Mouse (Mus musculus): Measurements from ENCODE around the gene Cdx2.

Cdx2 gene

DNA sequence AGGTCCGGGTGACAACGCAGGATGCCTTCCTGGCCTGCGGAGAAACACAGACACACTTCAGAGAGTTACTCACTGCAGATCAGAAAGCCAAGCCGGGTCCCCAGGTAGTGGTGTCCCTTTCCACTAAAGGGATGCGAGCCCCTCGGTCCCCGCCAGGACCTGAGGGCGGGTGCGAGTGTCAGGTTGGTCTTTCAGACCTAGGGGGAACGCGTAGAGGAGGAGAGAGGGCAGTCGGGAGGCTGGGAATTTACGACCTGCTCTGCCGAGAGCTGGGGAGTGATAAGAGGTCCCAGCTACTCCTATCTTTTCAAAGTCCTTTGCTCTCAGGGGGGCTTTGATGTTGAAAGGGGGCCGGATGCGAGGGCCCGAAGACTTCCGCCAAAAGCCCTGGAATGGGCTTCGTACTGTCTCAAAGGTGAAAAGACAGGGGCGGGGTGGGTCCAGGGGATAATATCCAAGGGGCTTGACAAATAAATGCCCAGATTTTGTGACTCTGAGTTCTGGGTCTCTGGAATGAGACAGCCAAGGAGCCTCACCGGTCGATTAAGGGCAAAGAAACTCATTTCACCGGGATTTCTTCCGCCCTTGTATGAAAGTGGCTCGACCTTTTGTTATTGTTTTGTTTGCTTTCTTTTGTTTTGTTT is 8.5 kb upstream of the Cdx2 start:
- DNase-seq, result no peak

DNA sequence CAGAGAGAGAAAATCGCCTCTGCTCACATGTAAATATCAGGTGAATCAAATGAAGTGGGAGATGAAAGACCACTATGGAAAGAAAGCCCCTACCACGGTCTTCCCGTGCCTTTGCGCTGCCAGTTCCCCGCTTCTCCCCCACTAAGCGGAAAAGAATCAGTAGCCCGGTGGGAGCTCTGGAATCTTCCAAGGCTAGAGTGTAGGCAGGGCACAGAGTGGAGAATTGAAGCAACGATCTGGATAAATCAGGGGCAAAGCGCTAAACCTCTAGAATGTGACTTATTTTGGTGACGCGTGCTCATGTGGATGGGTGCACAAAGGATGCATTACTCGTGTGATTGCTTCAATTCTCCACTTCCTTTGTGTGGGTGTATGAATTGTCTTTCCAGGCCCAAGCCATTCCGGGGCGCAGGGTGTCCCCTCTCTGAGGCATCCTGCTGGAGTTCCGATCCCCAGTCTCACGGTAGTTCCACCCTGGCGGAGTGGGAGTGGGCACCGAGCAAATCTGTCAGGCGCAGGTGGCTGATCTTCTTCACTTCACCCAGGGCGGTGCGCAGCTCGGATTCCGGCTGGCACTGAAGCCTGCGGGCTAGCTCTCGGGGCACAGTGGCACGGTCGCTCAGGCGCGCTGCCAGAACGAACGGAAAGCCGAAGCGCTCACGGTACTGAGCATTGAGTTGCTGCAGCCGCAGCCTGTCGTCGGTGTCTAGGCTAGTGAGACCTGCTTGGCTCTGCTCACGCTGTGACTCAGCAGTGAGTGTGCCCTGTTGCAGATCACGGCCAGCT is 7.8 kb upstream of the Cdx2 start:
- DNase-seq, result peak; percentile 34

DNA sequence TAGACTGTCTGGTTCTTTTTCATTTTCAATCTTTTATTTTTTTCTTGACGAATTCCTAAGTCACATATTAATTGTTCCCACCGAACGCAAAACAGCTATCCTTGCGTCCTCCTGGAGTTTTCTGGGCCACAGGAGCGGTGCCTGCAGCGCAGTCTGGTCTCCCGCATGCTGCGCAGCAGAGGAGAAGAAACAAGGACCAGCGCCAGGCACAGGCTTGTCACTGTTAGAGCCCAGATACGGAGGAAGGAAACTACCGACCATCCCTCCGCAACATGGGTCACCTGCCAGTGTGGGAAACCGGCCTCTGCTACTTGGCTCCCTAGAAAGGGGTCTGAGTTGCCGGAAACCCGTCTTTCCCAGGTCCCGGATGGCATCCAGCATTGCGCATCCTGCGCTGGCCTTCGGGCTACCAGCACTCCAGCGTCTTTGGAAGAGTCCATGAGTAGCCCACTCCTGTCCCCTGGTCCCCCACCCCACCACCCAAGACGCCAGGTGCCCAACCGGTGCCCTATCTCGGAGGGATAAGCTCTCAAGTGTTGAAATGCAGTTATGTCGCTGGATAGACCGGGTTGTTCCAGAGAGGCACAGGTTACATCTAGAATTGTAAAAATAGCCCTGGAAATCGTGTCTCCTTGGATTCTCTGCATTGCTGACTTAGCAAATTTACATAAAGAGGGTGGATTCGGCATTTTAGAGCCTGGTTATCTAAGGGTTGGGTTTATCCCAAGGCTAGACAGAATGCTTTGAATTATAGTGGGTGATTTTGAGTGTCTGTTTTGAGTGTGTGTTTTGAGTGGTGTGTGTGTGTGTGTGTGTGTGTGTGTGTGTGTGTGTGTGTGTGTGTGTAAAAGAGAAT is 6.0 kb upstream of the Cdx2 start:
- DNase-seq, result no peak

DNA sequence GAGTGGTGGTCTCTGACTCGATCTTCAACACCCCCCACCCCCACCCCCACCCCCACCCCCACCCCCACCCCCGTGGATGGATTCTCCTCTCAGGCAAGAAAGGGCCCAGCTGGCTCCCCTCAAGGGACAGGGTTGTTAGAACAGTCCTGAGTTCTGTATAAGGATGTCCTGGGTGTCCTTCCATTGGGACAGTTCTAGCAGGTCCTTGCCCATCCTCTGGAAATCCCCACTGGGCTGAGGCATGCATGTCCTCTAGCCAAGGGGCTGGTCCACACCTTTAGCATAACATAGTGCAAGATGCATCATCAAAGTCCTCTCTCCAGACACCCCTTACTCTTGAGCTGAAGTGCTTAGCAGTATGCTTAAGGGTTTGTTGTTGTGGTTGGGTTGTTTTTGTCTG is 2.7 kb upstream of the Cdx2 start:
- DNase-seq, result no peak

DNA sequence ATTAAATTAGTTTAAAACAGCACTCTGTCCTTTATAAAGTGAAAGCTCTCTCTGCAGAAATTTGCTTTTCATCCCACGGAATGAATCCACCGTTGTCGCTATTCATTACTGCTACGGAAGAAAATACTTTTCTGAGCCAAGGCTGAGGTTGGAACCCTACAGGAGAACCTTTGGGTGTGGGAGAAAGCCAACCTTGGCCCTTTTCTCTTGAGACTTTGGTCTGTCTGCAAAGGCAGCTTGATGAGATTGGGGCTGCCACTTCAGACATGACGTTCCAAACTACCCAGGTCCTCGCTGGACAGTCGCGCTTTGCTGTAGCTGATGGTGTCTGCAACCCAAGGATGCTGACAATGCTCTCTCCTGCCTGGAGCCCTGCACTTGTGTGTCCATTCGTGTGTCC is 1.4 kb upstream of the Cdx2 start:
- no peak for DNase-seq

DNA sequence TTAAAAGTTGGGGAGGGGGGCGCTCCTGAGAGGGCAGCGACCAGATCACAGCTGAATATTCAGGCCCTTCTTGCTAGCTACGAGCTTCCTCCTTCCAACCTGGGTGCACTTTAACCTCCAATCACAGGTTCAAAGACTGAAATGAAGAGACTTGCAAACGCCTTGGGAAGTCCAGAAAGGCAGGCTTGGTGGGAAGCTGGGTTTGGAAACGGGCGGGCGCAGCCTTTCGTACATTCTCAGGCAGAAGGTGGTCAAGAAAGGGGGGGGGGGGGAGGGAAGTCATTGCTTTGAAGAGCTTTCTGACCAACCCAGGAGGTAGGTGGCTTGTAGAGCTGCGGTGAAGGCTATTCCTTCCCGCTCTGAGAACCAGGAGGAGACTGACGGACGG is 322 bp upstream of the Cdx2 start:
- no peak for DNase-seq

DNA sequence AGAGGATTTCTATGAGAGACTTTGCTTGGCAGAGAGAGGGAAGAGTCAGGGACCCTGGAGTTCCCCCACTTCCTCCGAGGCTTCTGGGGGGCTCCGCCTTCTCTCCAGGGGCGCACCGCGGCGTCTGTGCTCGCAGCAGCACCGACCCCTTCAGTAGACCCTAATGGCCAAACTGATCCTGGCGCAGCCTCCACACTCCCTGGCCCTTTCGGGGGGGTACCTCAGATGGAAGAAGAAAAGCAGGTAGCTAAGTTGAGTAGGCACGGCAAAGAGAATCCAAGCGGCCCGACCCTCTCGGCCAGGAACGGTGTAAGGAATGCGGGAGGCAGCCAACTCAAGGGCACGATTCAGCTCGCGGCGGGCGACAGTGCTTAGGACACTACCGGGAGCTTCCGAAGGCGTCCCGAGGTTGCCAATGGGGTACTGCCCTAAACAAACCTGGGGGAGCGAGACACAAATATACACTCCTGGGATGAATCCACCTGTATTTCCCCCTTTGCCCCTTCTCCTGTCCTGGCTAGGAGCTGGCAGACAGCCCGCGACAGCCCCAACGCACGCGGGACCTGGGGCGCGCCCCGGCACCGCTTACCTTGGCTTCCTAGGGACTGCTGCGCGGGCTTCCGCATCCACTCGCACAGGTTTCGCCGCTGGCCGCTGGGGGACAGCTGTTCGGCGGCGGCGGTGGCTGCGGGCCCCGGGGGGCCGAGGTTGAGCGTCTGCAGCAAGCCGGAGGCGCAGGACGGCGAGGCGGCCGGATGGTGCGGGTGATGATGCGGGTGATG is 1.0 kb downstream of the Cdx2 start:
- DNase-seq, result no peak

DNA sequence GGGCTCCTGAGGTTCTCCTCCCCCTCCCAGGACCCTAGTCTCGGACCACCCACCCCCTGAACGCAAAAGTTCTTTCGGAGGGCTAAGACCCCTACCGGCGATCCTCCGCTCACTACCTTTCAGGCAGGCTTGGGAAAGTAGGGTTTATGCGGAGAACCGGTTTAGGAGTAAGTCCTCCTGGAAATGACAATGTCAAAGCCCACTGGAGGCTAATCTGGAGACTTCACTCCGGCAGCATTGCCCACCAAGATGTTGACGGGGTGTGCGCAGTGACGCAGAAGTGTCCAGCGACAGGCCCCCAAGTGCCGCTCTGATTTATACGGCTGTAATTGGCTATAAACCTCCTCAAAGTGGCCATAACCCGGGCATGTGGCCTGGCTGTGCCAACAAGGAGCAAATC is 1.9 kb downstream of the Cdx2 start:
- no peak for DNase-seq

DNA sequence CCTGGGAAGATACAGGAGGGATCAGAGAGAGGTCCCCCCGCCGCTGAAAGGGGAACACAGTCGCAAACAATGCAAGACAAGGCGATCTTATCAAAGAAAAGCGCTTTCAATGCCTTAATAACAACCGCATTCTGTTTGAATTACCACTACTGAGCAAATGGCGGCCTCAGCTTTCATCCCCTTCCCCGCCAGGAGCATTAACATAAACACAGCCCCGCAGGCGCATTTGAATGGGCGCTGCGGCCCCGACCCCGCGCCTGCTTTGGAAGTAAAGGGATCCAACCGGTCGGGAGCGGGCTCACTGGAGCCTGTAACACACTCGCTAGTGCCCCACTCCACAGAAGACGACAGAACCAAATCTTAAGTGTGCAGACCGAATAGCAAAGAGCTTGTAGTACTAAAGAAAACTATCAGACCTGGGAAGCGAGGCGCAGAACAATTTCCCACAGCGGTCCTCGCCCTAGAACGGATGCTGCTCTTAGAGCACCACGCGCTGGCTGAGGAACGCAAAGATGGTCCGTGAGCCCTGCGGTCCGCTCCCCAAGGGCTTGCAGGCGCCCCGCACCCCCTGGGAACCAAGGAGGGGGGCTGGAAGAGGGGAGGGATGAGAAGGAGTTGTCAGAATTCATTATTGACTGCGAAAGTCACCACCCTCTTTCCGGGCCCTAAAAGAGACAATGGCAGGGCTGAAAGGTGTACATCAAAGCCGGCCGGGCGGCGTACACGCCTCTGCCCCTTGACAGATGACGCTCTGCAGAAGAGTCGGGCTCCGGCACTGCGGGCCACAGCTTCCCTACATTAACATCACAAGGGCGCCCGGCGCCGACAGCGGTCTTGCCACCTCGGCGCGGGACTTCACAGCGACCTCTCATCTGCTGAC is 2.6 kb downstream of the Cdx2 start:
- no peak for DNase-seq

DNA sequence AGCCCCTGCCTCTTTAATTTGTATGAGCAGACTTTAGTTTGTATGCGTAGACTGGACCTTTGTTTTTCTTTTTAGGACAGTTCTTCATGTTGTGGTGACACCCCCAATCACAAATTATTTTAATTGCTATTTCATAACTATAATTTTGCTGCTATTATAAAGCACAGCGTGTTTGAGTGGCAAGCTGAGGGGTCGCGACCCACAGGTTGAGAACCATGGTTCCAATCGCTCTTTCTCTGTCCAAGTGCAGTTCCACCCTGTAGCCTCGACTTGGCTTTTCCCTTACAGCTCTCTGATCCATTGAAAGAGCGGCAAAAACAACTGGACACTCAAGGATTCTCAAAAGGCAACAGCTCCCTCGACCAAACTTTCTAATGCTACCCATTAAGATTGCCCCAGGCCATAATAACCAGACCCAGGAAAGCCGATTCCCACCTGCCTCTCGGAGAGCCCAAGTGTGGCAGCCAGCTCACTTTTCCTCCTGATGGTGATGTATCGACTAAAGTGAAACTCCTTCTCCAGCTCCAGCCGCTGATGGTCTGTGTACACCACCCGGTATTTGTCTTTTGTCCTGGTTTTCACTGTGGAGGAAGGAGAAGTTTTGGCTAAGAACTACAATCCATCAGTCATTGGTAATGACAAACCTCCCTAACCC is 4.2 kb downstream of the Cdx2 start:
- no peak for DNase-seq

DNA sequence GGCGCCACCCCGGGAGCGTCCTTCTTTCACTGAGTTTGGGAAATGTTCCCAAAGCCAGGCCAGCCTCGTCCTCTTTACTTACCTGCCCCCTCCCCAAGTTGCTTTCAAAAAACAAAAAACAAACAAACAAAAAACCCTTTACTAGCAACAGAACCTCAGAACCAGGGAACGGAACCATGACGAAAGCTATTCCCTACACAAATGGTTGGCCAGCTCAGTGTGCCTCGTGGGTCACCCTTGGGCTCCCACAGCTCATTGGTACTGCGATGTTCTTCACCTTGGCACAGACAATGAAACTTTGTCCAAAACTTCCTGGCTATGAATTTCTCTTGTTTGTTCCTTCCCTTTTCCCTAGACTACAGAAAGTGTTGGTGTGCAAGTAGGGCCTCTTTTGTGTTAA is 4.9 kb downstream of the Cdx2 start:
- no peak for DNase-seq

DNA sequence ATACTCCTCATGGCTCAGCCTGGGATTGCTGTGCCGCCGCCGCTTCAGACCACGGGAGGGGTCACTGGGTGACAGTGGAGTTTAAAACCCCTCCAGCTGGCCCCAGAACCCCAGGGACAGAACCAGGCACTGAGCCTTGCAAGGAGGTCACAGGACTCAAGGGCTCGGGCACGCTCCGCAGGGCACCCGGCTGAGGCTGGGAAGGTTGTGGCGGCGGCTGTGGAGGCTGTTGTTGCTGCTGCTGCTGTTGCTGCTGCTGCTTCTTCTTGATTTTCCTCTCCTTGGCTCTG is 5.3 kb downstream of the Cdx2 start:
- no peak for DNase-seq

DNA sequence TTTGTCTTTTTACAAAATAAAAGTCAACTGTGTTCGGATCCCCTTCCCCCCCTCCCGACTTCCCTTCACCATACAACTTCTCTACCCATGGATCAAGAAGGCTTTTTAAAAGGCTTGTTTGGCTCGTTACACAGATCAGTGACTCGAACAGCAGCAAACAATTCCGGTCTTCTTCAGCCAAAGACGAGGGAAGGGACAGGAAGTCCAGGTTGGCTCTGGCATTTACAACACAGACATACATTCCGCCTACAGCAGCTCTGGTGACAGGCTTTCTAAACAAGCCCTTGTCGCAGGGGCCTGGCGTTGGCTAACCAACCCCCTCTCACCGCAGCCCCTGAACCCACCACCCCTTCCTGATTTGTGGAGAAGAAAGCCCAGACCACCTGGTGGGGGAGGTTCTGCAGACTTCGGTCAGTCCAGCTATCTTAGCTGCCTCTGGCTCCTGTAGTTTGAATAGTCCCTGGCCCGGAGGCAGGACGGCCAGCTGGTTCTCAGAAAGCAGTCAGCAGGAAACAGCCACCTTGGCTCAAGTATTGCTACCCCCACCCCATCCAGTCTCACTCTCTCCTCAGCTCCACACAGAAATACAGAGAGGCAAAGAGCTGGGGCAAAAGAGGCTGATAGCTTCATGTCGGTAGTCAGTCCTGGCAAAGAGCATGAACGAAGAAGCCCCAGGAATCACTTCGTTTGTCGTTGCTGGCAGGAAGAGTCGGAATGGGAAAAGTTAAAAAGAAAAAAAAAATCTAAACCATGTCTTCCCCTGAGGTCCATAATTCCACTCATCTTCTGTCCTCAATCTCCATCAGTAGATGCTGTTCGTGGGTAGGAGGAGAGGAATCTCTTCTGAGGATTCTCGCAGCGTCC is 5.9 kb downstream of the Cdx2 start:
- no peak for DNase-seq

DNA sequence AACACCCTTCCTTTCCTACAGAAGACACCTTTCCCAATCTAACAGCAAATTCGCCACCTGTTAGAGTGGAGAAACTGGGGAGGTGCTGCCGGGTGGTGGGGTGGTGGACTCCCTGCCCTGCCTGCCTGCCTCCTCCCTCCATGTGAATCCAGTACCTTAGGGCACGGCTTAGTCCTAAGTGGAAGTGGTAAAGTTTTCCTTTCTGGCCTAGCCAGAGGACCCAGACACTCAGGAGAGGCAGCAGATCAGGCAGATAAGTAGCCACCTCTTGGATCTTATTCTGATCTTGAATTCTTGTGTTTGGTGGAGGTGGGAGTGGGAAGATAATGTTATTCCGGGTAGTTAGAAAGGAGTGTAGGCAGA is 7.1 kb downstream of the Cdx2 start:
- no peak for DNase-seq

DNA sequence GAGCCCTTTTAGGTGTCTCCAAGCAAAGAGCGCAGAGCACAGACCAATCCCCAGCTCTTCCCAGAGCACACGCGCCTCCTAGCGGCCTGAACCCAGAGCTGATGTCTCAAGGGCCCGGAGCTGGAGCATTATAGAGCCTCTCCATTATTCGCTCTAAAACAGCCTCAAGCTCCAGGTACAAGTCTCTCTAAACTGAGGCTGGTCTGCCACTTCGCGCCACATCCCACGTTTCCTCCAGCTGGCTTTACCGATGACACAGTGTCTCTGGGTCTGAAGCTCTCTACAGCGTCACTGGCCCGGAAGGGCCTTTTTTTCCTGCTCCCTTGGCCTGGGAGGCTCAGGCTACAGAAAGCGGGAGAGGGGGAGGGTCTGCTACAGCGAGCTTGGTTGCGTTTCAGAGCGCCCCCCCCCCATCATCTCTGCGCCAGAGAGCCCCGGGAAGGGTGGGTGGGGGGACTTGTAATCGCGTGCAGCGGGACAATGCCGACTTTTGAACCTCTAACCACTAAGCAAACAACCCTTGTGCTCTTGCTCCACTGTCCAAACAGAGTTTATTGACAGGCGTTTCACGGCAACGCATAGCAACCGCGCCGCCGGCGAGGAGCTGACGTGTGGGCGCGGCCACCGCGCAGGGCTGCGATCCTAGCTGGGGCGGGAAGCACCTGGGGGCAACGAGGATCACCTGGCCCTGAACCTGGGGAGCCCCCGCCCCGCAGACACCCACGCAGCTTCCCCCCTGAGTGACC is 7.6 kb downstream of the Cdx2 start:
- no peak for DNase-seq

DNA sequence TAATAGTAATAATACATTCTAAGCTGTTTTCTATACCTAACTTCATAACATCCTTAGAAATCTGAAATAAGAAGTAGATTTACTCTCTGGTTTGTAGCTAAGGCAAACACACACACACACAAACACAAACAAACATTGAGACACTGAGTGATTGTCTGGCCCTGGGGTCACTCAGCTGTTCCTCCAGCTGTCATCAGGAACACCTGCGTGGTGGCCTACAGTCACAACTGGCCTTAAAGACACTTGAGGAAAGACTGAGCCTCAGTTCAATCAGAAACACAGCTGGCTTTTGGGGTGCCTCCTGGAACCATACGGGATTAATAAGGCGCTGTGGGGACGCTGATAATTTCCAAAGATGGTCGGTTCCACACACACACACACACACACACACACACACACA is 9.8 kb downstream of the Cdx2 start:
- no peak for DNase-seq

DNA sequence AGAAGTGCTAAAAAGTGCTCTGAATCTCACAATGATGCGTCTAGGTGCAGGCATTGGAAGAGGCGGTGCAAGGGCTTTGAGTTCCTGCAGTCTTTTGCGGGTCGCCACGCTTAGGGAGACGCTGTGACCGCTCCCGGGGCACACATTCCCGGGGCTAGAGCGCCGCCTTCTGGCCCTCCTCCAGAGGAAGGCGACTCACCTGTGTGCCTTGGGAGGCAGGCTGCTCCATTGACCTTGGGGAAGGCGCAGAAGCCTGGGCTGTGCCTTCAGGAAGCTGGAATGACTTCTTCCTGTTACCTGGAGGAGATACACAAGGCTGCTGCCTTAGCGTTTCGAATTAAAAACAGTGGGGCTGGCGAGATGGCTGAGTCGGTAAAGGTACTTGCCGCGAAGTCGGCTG is 12.9 kb downstream of the Cdx2 start:
- DNase-seq, result peak; percentile 42

DNA sequence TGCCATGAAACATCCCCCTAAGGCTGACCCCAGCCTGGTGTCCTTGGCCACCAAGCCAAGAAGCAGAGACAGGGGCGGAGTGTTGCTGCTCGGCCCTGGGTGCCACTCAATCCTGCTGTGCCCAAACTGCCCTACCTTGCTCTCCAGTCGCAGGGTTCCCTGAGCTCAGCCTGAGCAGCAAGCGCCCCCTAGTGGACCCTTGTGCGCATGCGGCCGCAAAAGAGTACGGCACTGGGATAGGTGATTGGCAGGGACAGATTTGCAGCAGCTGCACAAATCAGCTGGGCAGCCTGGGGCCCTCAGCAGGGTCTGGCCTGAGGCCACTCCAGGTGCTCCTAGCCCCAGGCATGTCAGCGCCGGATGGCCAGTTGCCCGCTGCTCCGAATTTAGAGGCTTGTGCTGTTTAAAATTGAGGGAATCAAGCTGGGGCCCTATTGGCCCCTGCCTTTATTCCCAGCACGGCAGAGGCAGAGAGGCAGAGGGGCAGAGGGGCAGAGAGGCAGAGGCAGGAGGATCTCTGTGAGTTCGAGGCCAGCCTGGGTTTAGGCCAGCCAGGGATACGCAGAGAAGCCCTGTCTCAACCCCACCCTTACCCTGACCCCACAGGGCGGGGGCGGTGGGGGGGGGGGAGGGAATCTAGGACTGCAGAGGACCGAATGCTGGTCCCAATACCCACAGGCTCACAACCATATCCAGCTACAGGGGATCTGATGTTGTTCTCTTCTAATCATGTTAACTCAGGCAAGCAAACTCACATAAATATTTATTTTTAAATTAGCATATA is 13.8 kb downstream of the Cdx2 start:
- DNase-seq, result peak; percentile 67

DNA sequence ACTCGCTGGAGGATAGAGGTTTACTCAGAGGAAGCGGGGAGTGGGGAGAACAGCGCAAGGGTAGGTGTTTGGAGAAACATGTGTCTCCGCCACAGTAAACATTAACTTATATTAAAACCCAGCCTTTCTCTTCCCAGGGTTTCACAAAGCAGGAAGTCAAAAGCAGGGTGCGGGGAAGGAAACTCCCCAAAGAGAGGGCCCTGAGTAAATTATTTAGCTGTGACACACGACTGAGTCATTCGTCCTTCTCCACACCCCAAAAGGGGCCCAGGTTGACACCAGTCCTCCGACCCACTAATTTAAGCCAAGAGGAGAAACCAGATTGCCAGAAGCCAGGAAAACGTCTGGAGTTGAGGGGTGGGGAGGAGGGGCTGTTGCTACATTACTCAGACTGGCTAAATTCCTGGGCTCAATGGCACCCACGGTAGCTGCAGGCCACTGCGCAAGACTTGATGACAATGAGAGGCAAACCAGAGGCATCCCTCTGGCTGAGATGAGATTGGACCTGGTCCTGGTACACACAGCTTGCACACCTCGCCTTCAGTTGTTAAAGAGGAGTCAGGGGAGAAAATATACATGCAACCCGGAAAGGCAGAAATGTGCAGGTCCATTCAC is 14.5 kb downstream of the Cdx2 start:
- no peak for DNase-seq

All from right cerebral cortex, postnatal 4 days (tissue).